Mouse (Mus musculus) ovary, postnatal 14 days (tissue): ENCODE data around the gene Ptk7.
"Not testable (repeated sequence)": the region's sequence is repeated elsewhere in the genome, so short reads cannot be mapped to it uniquely, and the experiment has no call there.

ENCODE experiments used
- DNase-seq: peaks from one replicate; pipeline ENCODE4 v3.0.0; 2022; ENCODE audit warnings: low spot score

The Ptk7 gene

DNA sequence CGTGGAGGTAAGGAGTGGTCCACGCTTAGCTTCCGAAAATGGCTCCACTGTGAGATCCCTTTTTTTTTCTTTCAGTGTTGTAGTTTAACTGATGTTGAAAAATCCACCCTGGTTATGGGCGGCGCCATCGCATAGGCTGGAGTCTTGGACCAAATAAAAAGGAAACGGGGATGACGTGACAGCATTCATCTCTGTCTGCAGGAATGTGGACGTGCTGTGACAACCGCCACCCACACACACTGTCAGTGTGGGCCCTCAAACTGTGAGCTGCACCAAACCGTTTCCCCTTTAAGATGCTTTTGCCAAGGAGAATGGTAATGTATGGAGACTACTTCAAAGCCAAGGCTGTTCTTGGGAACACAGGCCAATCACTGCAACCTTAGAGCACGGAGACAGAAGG lies 23.3 kb downstream of the Ptk7 start:
- no peak for DNase-seq

DNA sequence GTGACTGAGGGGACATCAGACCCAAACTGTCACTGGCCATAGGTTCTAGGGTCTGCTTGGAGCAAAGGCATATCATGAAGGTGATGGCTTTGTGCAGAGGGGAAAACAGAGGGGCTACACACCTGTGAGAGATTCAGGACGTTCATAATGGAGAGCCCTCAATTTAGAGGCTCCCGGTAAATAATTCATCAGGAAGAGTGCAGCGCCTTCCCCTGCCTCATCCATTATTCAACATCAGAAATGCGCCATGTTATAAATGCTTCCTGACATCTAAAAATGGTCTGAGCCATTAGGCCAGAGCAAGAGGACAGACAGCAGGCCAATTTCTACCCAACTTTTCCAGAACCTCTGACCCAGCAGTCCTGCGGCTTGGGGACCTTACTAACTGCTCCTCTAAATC lies 24.2 kb downstream of the Ptk7 start:
- DNase-seq = no peak

DNA sequence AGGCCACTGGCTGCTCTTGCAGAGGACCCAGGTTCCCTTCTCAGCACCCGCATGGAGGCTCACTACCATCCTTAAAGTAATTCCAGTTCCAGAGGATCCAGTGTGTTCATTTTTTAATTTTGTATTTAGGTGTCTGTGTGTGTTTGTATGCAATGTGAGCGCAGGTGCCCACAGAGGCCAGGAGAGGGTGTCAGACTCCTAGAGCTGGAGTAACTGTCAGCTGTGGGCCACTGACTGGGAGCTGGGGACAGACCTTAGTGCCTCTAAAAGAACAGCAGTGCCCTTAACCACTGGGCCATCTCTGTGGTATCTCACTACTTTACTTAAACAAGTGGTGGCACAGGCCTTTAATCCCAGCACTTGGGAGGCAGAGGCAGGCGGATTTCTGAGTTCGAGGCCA lies 26.1 kb downstream of the Ptk7 start:
- DNase-seq = no peak

DNA sequence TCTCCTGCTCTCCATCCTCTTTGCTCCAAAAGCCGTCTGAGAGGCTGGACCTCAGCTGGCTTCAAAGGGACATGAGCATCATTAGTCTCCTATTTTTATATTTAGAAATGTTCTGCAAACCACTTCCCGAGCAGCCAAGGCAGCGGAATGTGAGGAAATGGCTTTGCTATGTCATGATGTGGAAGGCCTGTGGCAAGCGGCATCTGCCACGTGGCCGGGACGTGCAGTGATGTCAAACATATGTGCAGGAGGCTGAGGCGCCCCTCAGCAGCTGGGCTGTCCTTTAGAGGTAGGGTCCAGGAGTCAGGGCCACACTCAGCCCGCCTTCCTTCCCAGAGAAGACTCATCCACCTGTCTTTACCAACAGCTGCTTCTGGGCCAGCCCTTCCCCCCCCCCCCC lies 27.1 kb downstream of the Ptk7 start:
- DNase-seq = no peak

DNA sequence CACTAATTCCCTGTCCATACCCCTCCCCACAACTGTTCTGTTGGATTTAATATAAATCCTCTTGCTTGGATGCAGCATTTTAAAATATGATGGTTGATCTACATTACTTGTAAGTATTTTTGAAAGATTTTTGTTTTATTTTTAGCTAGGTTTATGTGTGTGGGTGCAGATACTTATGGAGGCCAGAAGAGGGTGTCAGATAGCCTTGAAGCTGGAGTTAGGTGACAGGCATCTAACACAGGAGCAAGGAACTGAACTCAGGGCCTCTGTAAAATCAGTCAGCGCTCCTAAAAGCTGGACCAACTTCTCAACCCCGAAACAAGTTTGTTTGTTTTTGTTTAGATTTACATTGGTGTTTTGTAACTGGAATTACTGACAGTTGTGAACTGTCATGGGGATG lies 28.7 kb downstream of the Ptk7 start:
- no peak for DNase-seq

DNA sequence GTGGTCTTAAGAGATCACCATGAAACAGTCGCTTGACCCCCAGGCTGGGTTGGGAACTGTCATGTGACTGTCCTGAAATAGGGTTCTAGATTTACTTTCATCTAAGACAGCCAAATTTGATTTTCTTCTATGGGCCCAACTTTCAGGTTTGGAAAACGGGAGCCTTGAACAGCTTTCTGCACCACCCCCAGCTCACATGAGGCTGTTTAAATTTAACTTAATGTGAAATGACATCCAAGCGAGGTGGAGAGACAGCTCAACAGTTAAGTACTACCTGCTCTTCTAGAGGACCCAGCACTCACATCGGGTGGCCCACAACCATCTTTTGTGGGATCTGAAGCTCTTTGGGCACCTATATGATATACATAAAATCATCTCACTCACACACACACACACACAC lies 30.3 kb downstream of the Ptk7 start:
- DNase-seq = no peak

DNA sequence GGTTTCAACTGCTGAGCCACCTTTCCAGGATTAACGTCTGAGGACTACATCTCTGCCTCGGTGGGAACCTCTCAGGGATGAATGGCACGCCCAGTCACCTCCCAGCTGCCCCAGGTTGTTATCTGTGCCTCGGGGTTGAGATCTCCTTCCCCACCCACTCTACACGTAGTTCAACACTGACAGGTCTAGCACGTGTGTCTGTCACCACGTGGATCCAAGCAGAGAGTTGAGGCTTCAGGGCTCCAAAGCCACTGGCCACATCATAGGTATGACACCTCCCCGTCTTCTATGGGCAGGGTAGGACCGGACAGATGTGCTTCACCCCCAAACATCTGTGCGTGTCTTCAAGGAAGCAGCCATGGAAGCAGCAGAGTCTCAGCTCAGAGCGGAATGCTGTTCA lies 31.3 kb downstream of the Ptk7 start:
- no peak for DNase-seq

DNA sequence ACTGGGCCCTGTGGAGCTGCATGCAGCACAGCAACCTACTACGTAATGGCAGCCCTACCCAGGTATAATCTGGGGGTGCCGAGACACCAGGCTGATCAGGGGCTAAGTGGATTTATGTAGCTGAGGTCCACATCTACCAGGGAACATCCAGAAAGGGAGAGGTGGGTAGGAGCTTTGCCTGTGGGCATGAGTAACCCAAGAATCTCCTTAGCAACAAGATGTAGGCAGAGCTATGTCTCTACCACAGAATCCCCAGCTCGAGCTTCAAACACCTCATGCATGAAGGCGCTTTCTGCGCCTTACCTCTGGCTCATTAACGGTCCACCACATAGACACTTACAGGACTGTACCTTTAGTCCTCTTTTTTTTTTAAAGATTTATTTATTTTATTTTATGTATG lies 34.0 kb downstream of the Ptk7 start:
- no peak for DNase-seq

DNA sequence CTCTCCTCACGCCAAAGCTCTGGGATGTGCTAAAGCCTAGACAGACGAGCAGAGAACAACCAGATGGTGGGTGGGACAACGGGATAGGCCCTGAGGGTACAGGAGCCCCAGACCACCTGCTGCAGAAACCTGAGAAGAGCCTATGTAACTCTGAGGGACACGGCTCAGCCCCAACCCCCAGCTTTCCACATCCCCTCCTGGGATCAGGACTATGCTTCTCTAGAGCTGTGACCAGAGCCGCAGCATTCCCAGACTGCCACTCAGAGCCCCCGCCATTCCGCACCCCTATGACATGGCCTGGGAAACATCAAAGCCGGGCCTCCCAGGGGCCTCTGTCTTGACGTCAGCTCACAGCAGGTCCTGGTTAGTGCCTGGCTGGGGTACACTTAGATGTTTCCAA lies 34.7 kb downstream of the Ptk7 start:
- DNase-seq = no peak

DNA sequence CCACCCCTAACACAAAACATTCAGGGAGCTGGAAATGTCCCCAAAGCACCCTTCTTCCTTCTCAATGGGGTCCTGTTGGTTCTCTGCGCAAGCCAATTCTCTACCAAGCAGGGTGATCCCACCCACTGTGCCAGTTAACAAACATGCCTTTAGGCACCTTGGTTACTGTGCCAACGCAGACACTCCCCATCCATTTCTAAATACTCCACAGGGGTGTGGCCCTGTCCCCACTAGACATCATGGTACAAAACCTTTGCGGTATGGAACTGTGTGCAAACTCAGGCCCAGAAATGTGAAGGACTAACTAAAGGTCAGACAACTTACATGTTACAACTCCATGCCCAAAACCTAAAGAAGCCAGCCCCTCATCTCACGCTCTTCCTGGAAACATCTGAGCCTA lies 36.2 kb downstream of the Ptk7 start:
- no peak for DNase-seq

DNA sequence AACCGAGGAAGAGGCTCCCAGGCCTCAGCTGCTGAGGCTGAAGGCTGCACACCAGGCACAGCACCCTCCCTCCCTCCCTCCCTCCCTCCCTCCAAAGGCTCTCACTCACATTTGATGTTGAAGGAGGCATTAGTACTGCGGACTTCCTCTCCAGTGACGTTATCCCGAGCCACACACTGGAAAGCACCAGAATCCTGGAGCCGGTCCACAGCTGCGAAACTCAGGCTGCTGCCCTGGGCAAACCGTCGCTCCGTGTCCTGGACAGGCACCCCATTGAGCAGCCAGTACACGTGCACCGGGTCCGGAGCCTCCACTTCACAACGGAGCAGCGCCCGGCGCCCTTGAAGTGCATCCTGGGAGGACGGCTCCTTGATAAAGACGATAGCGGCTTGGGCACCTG lies 37.9 kb downstream of the Ptk7 start:
- DNase-seq = no peak

DNA sequence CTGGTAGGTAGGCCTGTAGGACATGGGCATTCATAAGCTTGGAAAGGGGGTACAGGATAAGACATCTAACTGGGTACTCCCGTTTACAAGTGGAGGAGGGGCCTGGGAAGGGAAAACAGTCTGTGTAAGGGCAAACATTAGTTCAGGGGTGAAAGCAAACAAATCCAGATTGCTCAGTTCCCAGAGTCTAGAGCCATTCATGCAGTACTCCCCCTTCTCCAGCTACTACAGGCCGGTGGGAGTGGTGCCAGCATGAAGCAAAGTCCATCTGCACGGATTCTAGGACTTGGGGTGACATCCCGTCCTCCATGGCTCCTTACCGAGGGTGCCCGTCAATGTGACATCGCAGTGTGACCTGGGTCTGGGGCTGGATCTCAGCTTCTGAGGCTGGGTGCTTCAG lies 38.9 kb downstream of the Ptk7 start:
- DNase-seq = no peak

DNA sequence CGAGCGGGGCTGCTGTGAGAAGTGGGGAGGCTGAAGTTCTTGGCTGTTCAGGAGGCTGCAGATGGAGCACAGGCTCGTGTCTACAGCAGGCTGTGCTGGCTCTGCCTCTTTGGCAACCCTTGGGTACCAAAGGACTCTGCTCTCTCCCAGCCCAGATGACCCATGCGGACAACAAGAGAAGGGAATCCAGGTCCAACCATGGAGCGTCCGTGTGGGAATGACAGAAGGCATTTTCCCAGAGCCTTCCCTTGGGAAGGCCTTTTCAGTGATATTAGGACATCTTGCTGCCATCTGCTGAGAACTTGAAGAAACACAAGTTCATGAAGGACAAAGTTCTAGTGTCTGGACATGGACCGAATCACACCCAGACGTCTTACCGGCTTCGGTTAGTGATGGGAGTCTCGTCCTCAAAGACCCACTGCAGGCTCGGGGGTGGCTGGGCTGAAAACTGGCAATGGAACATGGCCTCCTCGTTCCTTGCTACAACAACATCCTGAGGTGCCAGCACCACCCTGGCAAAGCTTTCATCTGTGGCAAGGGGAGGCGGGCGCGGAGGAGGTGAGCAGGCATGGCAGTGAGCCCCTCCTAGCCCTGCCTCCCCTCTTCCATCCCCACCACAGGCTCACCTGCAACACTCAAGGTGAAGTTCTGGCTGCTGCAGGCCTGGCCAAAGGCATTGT lies 39.5 kb downstream of the Ptk7 start:
- DNase-seq = no peak

DNA sequence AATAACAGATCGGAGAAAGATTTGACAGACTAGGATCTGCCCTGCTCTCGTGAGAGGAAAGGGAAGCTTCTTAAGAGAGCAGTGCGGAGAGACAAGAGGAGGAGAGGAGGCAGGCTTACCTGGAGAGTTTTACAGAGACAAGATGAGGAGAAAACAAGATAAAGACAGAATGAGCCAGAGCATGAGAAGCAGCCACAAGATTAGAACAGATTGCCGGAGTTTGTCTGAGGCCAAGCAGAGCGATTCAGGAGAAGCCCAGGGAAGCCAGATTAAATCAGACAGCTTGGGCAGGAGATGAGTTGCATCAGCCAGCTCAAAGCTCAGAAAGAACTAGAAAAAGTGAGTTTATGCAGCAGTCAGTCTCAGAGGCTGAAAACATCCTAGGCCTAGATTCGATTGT lies 40.4 kb downstream of the Ptk7 start:
- no peak for DNase-seq

DNA sequence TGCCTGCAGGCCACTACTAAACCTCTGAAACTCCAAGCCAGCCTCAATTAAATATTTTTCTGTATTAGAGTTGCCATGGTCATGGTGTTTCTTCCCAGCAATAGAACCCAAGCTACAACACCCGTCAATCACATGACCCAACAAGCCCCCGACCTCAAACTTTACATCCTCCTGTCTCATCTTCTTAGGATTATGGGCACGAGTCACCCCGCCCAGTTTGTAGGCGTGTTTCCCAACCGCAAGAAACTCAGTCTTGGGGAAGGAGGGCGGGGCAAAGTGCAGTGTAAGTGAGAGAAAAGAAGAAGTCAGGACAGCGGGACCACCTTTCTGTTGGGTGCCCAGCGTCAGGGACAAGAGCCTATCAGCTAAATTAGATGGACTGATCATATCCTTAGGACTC lies 41.1 kb downstream of the Ptk7 start:
- no peak for DNase-seq

DNA sequence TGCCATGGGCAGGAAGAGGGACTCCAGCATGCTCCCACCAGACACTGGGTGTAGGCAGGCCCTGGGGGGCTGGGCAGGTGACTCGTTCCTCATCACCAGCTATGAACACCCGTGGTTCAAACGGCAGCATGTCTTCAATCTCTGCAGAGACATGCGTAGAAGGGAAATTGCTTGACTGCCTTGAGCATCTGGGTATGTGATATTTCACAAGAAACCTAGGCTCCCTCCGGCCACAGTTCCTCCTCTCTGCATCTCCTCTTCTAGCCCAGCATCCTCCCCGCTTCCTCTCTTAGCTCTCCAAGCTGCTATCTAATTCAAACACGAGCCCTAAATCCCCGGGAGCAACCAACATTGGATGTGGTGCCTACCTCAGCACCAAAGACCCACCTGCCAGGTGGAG lies 43.0 kb downstream of the Ptk7 start:
- no peak for DNase-seq

DNA sequence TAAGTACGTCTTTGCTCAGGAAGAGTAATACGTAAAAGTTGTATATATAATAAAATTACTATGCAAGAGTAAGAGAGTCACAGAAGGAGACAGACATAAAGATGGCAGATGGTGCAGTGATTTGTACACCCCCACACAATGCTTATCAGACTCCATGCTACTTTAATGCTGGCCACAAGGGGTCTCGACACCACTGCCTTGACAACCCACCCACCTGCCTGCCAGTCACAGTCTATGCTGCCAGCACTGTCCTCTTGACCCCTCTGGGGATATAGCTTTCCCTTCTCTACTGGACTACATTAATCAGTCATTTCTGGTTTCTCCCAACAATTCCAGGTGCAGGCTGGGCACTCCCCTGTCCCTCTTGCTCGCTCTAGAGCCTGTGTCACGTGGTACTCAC lies 50.7 kb downstream of the Ptk7 start:
- no peak for DNase-seq

DNA sequence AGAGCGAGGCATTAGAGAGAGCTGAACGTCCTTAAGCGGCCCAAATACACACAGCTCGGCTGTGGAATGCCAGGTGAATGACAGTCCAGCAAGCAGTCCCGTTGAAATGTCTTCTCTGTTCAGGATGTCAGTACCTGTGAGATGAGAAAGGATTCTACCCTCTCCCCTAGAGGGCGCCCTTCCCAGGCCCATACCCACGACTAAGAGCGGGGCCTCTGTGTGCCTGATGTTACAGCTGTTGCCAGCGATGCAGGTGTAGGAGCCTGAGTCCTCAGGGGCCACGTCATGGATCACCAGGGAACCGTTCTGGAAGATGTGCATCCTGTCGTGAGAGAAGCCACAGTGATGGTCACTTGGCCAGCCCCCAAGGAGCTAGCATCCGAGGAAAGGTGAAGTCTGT lies 53.2 kb downstream of the Ptk7 start:
- no peak for DNase-seq

DNA sequence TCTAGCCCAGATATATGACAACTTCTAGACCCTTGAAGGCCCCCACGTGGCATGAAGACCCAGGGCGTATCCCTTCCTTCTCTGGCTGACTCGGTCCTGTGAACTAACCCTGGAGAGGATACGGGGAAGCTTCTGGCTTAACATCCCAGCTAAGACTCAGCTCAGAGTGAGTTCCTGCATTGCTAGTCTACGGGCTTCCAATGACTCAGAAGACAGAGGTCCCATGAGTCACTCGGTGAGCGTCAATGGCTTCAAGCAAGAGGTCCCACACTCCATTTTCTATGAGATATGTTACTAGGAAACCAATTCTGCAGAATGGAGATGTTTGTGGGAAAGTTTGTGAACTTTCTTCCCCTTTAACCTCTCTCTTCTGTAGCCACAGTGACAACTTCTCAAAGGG lies 54.8 kb downstream of the Ptk7 start:
- no peak for DNase-seq

DNA sequence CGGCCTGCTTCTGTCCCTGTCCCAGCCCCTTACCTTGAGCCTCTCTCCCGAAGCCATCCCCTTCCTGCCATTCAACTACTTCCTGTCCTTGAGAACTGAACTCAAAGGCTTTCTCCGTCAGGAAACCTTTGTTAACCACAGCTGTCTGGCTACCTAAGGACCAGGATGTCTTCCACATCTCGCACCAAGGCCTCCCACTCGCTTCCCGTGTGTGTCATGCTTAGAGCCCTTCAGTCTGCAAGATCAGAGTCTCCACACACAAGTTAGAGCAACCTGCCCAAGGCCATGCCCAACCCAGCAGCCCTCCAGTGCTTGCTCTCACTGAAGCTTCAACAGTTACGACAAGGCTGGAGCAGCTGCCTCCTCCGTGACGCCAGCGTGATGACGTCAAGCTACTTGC lies 58.3 kb downstream of the Ptk7 start:
- no peak for DNase-seq

DNA sequence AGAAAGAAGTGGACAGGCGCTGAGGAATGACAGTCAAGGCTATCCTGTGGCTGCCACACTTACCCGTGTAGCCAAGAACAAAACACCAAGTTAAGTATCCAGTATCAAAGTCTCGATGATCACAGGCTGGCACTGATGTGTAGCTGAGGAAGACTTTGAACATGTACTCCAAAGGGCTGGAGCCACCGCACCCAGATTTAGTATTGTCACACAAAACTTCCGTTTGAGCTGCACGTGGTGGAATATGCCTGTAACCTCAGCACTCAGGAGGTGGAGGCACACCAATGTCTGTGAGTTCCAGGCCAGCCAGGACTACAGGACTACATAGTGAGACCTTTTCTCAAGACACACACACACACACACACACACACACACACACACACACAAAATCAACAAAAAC lies 70.2 kb downstream of the Ptk7 start:
- no peak for DNase-seq

DNA sequence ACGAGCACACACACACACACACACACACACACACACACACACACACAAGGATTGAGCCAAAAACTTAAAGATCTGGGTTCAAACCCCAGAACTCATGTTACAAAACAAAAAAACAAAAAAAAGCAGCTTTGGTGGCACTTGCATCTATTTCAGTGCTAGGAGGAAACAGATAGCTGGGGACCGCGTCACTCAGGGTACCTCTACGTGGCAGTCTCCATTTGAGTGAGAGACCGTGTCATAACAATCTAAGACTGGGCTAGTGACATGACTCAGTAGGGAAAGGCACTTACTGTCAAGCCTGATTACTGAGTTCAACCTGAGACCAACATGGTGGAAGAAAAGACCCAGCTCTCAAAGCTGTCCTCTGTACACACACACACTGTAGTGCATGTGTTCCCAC lies 71.2 kb downstream of the Ptk7 start:
- DNase-seq = no peak

DNA sequence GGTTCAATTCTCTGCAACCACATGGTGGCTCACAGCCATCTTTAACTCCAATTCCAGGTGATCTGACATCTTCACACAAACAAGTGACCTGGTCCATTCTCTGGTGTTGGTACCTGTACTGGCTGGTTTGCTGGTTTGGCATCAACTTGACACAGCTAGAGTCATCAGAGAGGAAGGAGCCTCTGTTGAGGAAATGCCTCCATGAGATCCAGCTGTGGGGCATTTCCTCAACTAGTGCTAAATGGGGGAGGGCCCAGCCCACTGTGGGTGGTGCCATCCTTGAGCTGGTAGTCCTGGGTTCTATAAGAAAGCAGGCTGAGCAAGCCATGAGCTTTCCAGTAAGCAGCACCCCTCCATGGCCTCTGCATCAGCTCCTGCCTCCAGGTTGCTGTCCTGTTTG lies 72.0 kb downstream of the Ptk7 start:
- not testable (repeated sequence) for DNase-seq

DNA sequence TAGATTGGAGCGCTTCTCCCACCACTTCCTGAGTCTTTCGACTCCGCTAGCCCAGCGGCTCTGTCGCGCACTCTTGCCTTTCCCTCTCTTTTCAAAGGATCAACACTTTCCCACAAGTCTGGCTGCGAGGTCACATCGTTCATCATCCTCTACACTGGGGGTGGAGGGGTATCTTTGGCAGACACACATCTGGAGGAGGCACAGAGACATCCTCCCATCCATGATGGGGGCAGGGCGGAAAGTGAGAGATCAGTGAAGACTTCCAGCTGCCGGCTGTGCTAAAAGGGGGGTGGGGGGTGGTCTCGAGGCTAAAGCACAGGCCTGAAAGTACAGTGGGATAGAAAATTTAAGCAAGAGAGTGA lies 72.7 kb downstream of the Ptk7 start:
- no peak for DNase-seq
